Mouse (Mus musculus): ENCODE measurements around the gene Ccdc159. TPM values are rescaled to one million over a fixed set of nuclear protein-coding genes. Genes with fewer than 3 reads are reported as not detected.
A peak's percentile ranks its signal among the peaks of the same experiment; 100 is the strongest.

The Ccdc159 gene
- polyA plus RNA-seq, 1 experiment from 2014 or later = 5.8 TPM

- Histone ChIP-seq H3K4me2 (peak within 1 kb of the TSS; percentile 72), H3K4me3 (replicated peaks) (peak within 1 kb of the TSS; percentile 42), H3K27me3 (peaks cover 55% of the 10 kb centered on the region), H3K36me3 (replicated peaks) (no peaks in the 10 kb centered on the region), H3K9ac (peak within 1 kb of the TSS; percentile 45), H3K9me3 (no peaks in the 10 kb centered on the region), H3K4me1 (peaks cover 28% of the 10 kb centered on the region), H3K27ac (no peak within 1 kb of the TSS)
- 32% methylated on average over 7 of the region's 8 CpGs for WGBS
- ATAC-seq (ENCODE audit: low FRiP score) = no peak
Measured at GRCm38 (mm10) chr9:21963417-21963816, 36.1 kb downstream of the Ccdc159 start, which contains the start of gene Epor. Gene Epor (minus strand): TSS chr9:21963506.

- H3K4me3 ChIP-seq (replicated peaks) = no peak overlapping the region
- H3K4me1 ChIP-seq = no peaks in the 10 kb centered on the region
- H3K4me2 ChIP-seq = no peak overlapping the region
- peaks cover 4% of the 10 kb centered on the region for H3K27me3 ChIP-seq
- no peak for ATAC-seq (ENCODE audit: low FRiP score)
- H3K9me3 ChIP-seq = no peaks in the 10 kb centered on the region
- 80% methylated on average over 6 of the region's 6 CpGs for WGBS
- no peaks in the 10 kb centered on the region for H3K36me3 ChIP-seq (replicated peaks)
- no peak overlapping the region for H3K27ac ChIP-seq
- no peak overlapping the region for H3K9ac ChIP-seq
Measured at GRCm38 (mm10) chr9:21968883-21969282, 41.6 kb downstream of the Ccdc159 start.

GRCm38 (mm10) chr9:21969304-21969703, 42.0 kb downstream of the Ccdc159 start:
- 89% methylated on average over 4 of the region's 4 CpGs for WGBS

GRCm38 (mm10) chr9:21976626-21977175, 49.4 kb downstream of the Ccdc159 start:
- H3K27ac ChIP-seq = no peak overlapping the region
- no peaks in the 10 kb centered on the region for H3K4me1 ChIP-seq
- H3K4me3 ChIP-seq (replicated peaks) = no peak overlapping the region
- H3K9me3 ChIP-seq = no peaks in the 10 kb centered on the region
- no peak overlapping the region for H3K9ac ChIP-seq
- WGBS = 83% methylated on average over 10 of the region's 10 CpGs
- H3K27me3 ChIP-seq = no peaks in the 10 kb centered on the region
- no peaks in the 10 kb centered on the region for H3K36me3 ChIP-seq (replicated peaks)
- ATAC-seq (ENCODE audit: low FRiP score) = no peak
- no peak overlapping the region for H3K4me2 ChIP-seq

More at GRCm38 (mm10) chr9:21969304-21969703, 42.0 kb downstream of the Ccdc159 start:
- Histone ChIP-seq H3K4me3 (replicated peaks) (no peak overlapping the region), H3K9me3 (no peaks in the 10 kb centered on the region), H3K4me2 (no peak overlapping the region), H3K9ac (no peak overlapping the region), H3K36me3 (replicated peaks) (no peaks in the 10 kb centered on the region), H3K27ac (no peak overlapping the region), H3K27me3 (0 out of 2 replicates have a peak, but pooled peaks cover under 1% of the 10 kb centered on the region), H3K4me1 (no peaks in the 10 kb centered on the region)
- ATAC-seq (ENCODE audit: low FRiP score) = no peak

DNA sequence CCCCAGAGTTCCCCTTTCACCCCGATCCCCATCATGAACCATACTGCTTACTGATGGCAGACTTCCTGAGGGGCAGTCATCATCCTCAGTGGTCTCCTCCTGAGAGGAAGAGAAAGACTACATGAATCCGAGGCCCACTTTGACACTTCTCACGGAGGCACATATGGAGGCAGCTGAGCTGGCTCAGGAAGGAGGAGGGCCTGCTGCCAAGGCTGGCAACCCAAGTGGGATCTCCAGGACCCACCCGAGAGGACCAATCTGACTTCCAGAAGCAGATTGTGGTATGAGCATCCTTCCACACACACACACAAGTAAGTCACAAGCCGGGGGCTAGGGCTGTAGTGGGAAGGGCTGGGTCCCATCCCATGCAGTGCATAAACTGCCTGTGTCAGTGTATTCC, 50.1 kb downstream of the Ccdc159 start:
- H3K9ac ChIP-seq = no peak overlapping the region
- no peaks in the 10 kb centered on the region for H3K4me1 ChIP-seq
- H3K4me3 ChIP-seq (replicated peaks) = no peak overlapping the region
- H3K27me3 ChIP-seq = no peaks in the 10 kb centered on the region
- no peak overlapping the region for H3K27ac ChIP-seq
- H3K36me3 ChIP-seq (replicated peaks) = no peaks in the 10 kb centered on the region
- H3K9me3 ChIP-seq = no peaks in the 10 kb centered on the region
- 91% methylated on average over 5 of the region's 5 CpGs for WGBS
- ATAC-seq (ENCODE audit: low FRiP score) = no peak
- H3K4me2 ChIP-seq = no peak overlapping the region

DNA sequence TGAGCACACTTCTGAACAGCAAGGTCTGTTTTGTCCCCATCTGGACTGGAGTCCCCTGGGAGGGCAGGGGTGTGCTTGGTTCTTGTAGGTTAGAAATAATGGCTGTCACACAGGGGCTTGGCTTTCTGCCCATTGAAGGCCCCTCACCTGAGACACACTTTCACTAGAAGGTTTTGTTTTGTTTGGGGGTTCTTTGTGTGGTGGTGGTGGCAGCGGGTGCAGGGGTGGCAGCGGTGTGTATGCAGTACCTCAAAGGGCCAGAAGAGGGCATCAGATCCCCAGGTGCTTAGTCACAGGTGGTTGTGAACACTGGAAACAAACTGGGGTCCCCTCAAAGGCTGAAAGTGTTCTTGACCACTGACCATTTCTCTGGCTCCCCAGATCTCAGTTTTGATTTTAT, 50.7 kb downstream of the Ccdc159 start:
- ATAC-seq (ENCODE audit: low FRiP score) = no peak
- Histone ChIP-seq H3K9me3 (no peaks in the 10 kb centered on the region), H3K9ac (no peak overlapping the region), H3K4me2 (no peak overlapping the region), H3K4me3 (replicated peaks) (no peak overlapping the region), H3K4me1 (no peaks in the 10 kb centered on the region), H3K27ac (no peak overlapping the region), H3K36me3 (replicated peaks) (no peaks in the 10 kb centered on the region), H3K27me3 (no peaks in the 10 kb centered on the region)
- 15% methylated on average over 2 of the region's 2 CpGs for WGBS

GRCm38 (mm10) chr9:21978398-21979128, 51.3 kb downstream of the Ccdc159 start:
- H3K27ac ChIP-seq = no peak overlapping the region
- H3K9me3 ChIP-seq = no peaks in the 10 kb centered on the region
- H3K27me3 ChIP-seq = no peaks in the 10 kb centered on the region
- H3K4me2 ChIP-seq = no peak overlapping the region
- ATAC-seq (ENCODE audit: low FRiP score) = no peak
- WGBS = 89% methylated on average over 4 of the region's 4 CpGs
- H3K36me3 ChIP-seq (replicated peaks) = no peaks in the 10 kb centered on the region
- H3K4me3 ChIP-seq (replicated peaks) = no peak overlapping the region
- H3K9ac ChIP-seq = no peak overlapping the region
- no peaks in the 10 kb centered on the region; the same call in 1 of the 2 replicates for H3K4me1 ChIP-seq

GRCm38 (mm10) chr9:21983911-21984310, 56.6 kb downstream of the Ccdc159 start:
- H3K4me1 ChIP-seq = peaks cover 18% of the 10 kb centered on the region
- H3K27me3 ChIP-seq = peaks cover 48% of the 10 kb centered on the region
- H3K36me3 ChIP-seq (replicated peaks) = no peaks in the 10 kb centered on the region
- no peak for ATAC-seq (ENCODE audit: low FRiP score)
- no peak overlapping the region for H3K27ac ChIP-seq
- WGBS = 5% methylated on average over 3 of the region's 3 CpGs
- H3K4me3 ChIP-seq (replicated peaks) = no peak overlapping the region
- H3K4me2 ChIP-seq = no peak overlapping the region
- H3K9ac ChIP-seq = no peak overlapping the region
- H3K9me3 ChIP-seq = no peaks in the 10 kb centered on the region

Other genes with a start within 250 kb of the Ccdc159 start
- gene Ldlr, start 204.0 kb upstream of the Ccdc159 start, polyA plus RNA-seq (2016; fragmentation: Nextera tagmentation; extraction: Ambion mirVana) = 34.1 and 40.3 TPM in 2 replicates
- 112 and 118 TPM in 2 replicates for gene Spc24, start 167.2 kb upstream of the Ccdc159 start, polyA plus RNA-seq (2016; fragmentation: Nextera tagmentation; extraction: Ambion mirVana)
- 6.1 and 6.2 TPM in 2 replicates for gene Kank2, start 128.7 kb upstream of the Ccdc159 start, polyA plus RNA-seq (2016; fragmentation: Nextera tagmentation; extraction: Ambion mirVana)
- 0.45 TPM in 1 of 2 replicates, not detected in the other for gene Angptl8, start 92.0 kb upstream of the Ccdc159 start, polyA plus RNA-seq (2016; fragmentation: Nextera tagmentation; extraction: Ambion mirVana)
- gene Dock6, start 74.8 kb upstream of the Ccdc159 start, polyA plus RNA-seq (2016; fragmentation: Nextera tagmentation; extraction: Ambion mirVana) = 17.5 and 18.9 TPM in 2 replicates
- gene Rab3d, start 9.3 kb upstream of the Ccdc159 start, polyA plus RNA-seq (2016; fragmentation: Nextera tagmentation; extraction: Ambion mirVana) = 12.4 and 13.1 TPM in 2 replicates
- gene Tmem205, start 85 bp downstream of the Ccdc159 start, polyA plus RNA-seq (2016; fragmentation: Nextera tagmentation; extraction: Ambion mirVana) = 32.9 and 33.3 TPM in 2 replicates
- 37.0 and 40.9 TPM in 2 replicates for gene Plppr2, start 9.6 kb downstream of the Ccdc159 start, polyA plus RNA-seq (2016; fragmentation: Nextera tagmentation; extraction: Ambion mirVana)
- gene Swsap1, start 28.3 kb downstream of the Ccdc159 start, polyA plus RNA-seq (2016; fragmentation: Nextera tagmentation; extraction: Ambion mirVana) = 7.4 and 9.5 TPM in 2 replicates
- 2.0 and 4.1 TPM in 2 replicates for gene Epor, start 36.0 kb downstream of the Ccdc159 start, polyA plus RNA-seq (2016; fragmentation: Nextera tagmentation; extraction: Ambion mirVana)
- gene Rgl3, start 62.0 kb downstream of the Ccdc159 start, polyA plus RNA-seq (2016; fragmentation: Nextera tagmentation; extraction: Ambion mirVana) = 2.1 and 3.4 TPM in 2 replicates
- 5.0 and 5.3 TPM in 2 replicates for gene Ccdc151, start 75.2 kb downstream of the Ccdc159 start, polyA plus RNA-seq (2016; fragmentation: Nextera tagmentation; extraction: Ambion mirVana)
- gene Prkcsh, start 75.3 kb downstream of the Ccdc159 start, polyA plus RNA-seq (2016; fragmentation: Nextera tagmentation; extraction: Ambion mirVana) = 88.5 and 95.0 TPM in 2 replicates
- gene Elavl3, start 124.6 kb downstream of the Ccdc159 start, polyA plus RNA-seq (2016; fragmentation: Nextera tagmentation; extraction: Ambion mirVana) = 57.2 and 73.7 TPM in 2 replicates
- gene Gm49318, start 143.8 kb downstream of the Ccdc159 start, polyA plus RNA-seq (2016; fragmentation: Nextera tagmentation; extraction: Ambion mirVana) = not detected in 2 replicates
- 15.8 and 16.4 TPM in 2 replicates for gene Zfp653, start 143.9 kb downstream of the Ccdc159 start, polyA plus RNA-seq (2016; fragmentation: Nextera tagmentation; extraction: Ambion mirVana)
- 35.0 and 39.0 TPM in 2 replicates for gene Ecsit, start 158.0 kb downstream of the Ccdc159 start, polyA plus RNA-seq (2016; fragmentation: Nextera tagmentation; extraction: Ambion mirVana)
- 2.3 and 3.9 TPM in 2 replicates for gene Cnn1, start 171.7 kb downstream of the Ccdc159 start, polyA plus RNA-seq (2016; fragmentation: Nextera tagmentation; extraction: Ambion mirVana)
- gene Elof1, start 189.7 kb downstream of the Ccdc159 start, polyA plus RNA-seq (2016; fragmentation: Nextera tagmentation; extraction: Ambion mirVana) = 178 and 186 TPM in 2 replicates
- gene Acp5, start 208.2 kb downstream of the Ccdc159 start, polyA plus RNA-seq (2016; fragmentation: Nextera tagmentation; extraction: Ambion mirVana) = 3.6 and 6.6 TPM in 2 replicates
- gene Pigyl, start 229.4 kb downstream of the Ccdc159 start, polyA plus RNA-seq (2016; fragmentation: Nextera tagmentation; extraction: Ambion mirVana) = 63.2 and 65.8 TPM in 2 replicates